Mouse (Mus musculus): ENCODE data around the gene Ccdc40.
A peak's percentile ranks its signal among the peaks of the same experiment; 100 is the strongest.

Ccdc40 gene

DNA sequence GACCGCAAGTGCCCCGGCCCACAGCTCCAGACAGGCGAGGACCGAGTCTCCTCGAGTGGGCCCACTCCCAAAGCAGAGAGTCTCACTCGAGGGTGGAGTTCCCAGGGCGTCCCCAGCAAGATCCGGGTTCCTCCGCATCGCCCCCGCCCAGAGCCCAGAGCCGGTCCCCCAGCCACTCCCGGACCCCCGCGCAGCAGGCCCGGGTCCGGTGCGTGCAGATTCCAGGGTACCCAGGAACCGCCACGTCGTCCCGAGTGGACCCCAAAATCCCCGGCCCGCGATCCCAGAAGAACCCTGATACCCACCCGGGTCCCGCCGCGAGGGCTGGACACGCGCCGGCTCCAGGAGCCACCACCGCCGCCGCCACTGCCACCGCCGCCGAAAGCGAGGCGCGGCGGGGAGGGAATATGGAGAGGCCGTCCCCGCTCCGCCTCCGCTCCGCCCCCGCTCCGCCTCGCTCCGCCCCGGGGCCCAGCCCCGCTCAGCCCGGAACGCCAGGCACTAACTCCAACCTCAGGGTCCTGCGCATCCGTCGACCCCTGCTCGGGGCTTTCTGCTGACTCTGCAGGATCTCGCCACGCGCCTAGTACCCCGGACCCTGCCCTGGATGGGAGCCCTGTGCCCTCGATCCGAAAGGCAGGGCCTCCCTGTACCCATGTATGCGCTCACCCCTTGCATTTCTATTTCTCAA, at the start of gene Ccdc40, which contains the start of gene Tbc1d16:
TSS of gene Ccdc40 (plus strand) at position 482 of the 691 bp plus-strand sequence.
TSS of gene Tbc1d16 (minus strand) at position 409 of the 691 bp plus-strand sequence.
- DNase-seq: peak; percentile 68 to 73

GRCm38 (mm10) chr11:119180824-119181582, 47.4 kb upstream of the Ccdc40 start:
- no peak for DNase-seq

DNA sequence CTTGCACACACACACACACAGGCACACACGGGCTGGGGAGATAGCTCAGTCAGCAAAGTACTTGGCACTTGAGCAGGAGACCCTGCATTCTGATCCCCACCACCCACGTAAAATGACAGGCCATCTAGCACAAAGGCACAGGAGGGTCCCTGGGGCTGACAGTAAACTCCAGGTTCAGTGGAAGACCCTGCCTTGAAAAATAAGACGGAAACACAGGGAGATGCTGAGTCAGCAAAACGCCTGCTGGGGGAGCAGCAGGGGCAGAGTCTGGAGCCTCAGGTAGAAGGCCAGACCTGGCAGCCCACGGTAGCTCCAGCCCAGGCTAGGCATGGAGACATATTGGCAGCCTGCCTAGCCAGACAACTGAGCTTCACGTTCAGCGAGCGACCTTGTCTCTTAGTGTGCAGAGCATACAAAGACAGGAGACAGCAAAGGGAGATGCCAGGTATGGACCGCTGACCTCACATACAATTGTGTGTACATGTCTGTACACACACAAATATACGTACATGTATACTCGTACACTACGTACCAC, 46.4 kb upstream of the Ccdc40 start:
- DNase-seq: no peak

GRCm38 (mm10) chr11:119183684-119184310, 44.6 kb upstream of the Ccdc40 start:
- DNase-seq: no peak

GRCm38 (mm10) chr11:119186381-119186780, 42.0 kb upstream of the Ccdc40 start:
- peak in 1 of 2 experiments; percentile 14 for DNase-seq

DNA sequence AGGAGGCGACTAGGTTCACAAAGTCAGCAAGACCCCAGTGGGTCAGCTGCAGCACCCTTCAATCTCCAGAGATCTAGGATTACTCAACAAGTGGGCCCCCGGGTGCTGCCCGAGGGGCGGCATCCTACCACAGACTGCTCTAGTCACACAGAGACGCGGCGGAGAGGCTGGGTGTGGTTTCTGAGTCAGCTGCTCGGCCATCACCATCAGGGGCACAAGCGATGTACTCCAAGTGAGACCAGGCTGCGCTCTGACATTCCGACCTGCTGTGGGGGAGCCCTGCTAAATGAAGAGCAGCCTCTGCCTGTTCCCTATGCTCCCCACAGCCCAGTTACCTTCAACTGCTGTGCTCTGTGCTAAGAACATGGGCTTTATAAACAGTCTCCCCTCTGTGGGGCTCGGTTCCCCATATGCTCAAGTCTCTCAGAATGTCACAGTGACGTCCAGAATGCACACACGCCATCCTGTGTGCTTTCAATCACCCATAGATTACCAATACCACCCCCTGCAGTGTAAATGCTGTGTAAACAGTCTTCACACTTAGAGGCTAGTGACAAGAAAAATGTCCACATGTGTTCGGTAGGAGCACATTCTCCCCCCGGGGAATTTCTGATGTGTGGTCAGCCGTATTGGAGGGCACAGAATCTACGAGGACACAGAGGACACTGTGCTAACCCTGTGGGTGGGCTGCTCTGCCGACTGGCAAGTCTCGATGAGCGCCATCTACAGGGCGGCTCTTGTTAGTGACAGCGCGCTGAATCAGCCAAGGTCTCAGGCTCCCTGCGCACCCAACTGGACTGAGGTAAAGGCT, 41.2 kb upstream of the Ccdc40 start:
- peak; percentile 42 to 61 for DNase-seq

DNA sequence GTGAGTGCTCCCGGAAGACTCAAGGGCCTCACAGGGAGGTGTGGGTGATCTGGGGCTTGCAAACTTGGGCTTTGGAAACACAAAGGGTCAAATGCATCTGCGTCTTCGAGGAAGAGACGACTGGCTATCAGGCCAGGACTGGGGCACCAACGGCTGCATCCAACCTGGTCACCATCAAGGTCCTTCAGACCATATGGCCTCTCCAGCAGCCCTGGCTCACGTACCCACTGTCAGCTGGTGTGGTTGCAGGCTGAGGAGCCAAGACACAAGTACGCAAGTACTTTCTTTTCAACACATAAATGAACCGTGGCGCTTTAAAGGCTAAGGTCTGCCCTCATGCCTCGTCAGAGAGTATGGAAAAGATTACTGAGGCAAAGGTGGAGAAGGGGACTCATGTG, 40.6 kb upstream of the Ccdc40 start:
- DNase-seq: no peak

GRCm38 (mm10) chr11:119188389-119188788, 40.0 kb upstream of the Ccdc40 start:
- peak in 1 of 2 experiments; percentile 48 for DNase-seq

DNA sequence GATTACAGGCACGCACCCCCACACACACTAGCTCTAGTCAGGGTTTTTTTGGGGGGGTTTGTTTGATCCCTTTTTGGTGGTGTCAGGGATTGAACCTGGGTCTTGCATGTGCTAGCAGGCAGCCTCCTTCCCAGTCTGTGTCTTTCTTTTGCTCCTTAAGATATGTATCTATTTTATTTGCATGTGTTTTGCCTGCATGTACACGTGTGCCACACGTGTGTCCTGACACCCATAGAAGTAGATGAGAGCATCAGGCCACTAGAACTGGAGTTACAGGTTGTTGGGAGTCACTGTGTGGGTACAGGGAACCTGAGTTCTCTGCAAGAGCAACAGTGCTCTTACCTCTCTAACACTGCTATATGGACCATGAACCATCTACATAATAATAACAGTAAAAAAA, 39.1 kb upstream of the Ccdc40 start:
- no peak for DNase-seq

DNA sequence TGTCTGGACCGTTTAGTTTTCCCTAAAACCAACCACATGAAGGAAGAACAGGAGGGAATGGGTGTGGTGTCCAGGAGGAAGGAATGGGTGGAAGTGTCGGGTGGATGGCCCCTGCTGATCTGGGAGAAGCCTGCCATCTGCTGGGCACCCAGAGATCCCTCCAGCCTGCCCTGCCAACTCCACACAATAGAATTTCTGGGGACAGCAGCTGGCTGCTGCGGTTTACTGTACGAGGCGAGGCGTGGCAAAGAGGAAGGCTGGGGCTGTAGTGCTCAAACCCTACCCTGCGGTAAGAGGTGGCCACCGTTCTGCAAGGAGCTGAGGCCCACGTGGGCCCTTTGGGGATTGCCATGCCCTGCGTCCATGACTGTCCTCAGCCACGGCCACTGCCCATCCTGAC, 37.9 kb upstream of the Ccdc40 start:
- peak; percentile 70 to 79 for DNase-seq

DNA sequence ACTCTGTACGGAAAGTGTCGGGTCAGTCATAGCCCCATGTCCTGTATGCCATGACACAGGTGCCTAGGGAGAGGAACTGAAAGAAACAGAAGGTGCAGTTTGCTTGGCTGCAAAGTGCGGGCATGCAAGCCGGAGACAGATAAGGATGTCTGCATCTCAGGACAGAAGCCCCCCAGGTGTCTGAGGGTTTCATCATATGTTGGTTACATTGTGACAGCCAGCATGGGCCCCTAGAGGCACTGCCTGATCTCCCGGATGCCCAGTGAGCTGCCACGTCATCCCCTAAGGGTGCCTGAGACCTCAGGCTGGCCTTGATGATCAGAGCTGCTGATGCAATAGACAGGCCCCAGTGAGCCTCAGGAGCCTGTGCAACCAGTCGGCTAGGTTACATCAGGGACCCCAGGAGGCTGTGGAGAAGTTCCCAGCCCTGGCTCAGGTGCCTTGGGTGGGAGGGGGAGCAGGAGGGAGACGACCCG, 36.7 kb upstream of the Ccdc40 start:
- DNase-seq: no peak

- DNase-seq: peak in 1 of 2 experiments; percentile 21
Measured at GRCm38 (mm10) chr11:119192176-119192575, 36.2 kb upstream of the Ccdc40 start.

DNA sequence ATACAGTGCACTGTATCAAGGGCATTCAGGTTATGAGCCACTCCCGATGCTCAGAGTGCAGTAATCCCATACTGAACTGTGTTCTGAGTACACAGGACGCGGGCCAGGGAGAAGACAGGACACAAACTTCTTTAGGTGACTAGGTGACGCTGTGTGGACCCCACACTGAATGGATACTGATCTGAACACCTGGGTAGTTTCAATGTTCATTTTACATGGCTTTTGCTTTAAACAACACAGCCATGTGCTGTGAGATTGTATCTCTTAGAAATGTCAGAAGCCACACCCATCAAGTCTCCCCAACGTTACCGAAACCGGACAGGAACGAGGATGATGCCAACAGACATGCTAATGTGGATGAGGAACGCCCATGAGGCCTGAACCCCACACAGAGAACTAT, 35.8 kb upstream of the Ccdc40 start:
- DNase-seq: no peak

DNA sequence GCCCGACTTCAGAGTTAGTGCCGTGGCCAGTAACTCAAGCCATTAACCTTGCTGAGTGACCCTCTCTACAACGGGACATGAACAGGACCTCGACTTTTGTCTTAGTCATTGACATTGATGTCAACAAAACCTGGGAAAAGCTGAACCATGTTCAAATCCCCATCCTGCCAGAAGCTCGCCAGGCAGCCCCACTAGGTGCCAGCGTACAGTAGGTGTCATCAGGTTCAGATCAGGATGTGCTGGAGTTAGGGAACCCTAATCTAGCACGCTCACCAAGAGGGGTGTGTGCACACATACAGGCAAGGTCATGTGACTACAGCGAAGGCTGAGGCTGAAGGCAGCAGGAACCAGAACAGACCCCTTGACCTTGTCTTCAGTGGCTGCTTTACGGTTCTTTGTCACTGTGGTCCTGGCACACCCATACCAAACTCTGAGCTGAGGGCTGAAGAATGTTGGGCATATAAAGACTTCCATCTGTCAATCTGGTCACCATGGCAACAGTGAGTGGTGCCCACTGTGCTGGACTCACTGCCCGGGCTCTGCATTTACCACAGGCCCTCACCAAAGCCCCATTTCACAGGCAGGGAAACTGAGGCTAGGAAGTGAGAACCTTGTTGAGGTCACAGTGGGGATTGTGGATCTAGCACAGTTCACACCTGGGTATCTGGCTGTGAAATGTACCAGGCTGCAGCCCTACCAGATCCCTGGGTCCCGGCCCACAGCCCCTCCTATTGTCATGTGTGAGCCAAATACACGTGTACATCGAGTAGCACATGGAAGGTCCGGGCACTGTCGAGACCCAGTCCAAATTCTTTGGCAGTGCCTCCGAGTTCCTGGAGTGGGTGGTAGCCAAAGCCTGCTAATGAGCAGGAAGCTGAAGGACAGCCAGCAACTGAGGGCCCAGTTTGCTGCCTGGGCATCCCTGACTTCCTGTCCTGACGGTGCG, 30.5 kb upstream of the Ccdc40 start:
- no peak for DNase-seq

GRCm38 (mm10) chr11:119198564-119199232, 29.7 kb upstream of the Ccdc40 start:
- no peak for DNase-seq

DNA sequence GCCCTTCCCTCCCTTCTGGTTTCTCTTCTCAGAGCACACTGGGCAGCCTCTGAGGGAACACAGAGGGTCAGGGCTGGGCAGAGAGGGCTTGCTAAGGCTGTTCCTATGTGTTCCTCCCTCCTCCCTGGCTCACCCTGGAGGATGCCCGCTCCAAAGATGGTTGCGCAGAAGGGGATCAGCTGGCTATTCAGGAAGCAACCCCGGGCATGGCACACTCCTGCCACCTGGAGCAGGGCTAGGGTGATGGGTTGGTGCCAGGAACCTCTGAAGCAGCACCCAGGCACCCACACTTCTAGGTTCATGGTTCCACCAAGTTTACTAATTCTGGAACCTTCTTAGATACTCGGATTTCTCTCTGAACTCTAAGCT, 29.2 kb upstream of the Ccdc40 start:
- no peak for DNase-seq

GRCm38 (mm10) chr11:119203423-119203822, 24.9 kb upstream of the Ccdc40 start:
- DNase-seq: no peak

DNA sequence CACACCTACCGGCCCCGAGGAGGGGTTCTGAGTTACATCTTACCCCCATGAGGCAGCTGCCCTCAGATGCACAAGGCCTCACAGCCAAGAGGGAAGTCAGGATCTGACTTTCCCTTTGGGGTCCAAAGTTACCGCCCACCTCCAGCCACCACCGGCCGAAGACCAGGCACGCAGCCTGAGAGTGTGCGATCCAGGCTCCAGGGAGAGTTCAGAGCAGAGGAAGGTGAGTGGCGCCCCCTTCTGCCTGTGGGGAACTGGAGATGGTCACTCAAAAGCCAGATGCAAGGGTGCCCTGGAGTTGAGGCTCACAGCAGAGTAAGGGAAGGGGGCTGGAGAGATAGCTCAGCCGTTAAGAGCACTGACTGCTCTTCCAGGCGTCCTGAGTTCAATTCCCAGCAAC, 22.6 kb upstream of the Ccdc40 start:
- DNase-seq: no peak

DNA sequence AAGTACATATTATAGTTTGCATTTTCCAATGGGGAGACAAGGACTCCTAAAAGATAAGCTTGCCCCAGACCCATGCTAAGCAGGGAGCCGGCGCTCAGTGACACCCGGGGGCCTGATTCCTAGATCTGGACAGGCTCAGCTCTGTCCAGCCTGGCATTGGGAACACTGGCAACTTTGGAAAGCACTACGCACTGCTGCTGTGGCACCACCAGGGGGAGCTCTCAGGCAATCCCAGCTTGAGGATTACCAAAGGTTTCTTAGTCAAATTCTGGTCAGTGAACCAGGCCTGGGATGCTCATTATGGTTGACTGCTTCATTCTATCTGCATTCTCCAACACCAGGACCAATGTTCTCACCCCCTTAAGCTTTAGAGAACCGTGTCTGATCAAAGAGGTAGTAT, 21.8 kb upstream of the Ccdc40 start:
- peak; percentile 65 to 71 for DNase-seq

DNA sequence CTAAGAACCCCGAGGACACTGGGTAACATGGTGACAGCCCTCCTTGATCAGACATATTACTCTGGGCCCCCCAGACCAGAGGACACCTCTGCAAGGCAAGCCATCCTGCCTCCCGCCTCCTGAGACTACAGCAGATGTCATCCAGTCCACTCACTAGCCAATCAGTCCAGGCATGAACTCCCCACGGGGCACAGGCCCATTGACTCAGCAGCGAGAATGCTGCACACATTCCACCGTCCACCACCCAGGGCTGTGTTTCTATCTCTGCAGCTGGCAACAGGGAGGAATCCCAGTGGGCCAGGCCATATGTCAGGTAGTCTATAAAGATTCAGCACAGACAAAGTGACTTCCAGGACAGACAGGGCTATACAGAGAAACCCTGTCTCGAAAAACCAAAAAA, 20.4 kb upstream of the Ccdc40 start:
- no peak for DNase-seq

Measured in lung, adult 18-20 months (tissue).